Mouse (Mus musculus) hindbrain, postnatal 0 days (tissue): Measurements from ENCODE around the gene Khdrbs1. TPM values are rescaled to one million over a fixed set of nuclear protein-coding genes. Genes with fewer than 3 reads are reported as not detected.

Experiments used
- ATAC-seq: fragments of 200-750 bp; cut with Nextera tagmentation; 2 replicates; pipeline ENCODE4 v1.8.0; 2017; ENCODE audit warnings: mild to moderate bottlenecking, moderate TSS enrichment, moderate library complexity
- DNase-seq: peaks from one replicate; pipeline ENCODE4 v3.0.0-alpha.2; 2015; ENCODE audit warnings: low spot score
- H3K27ac ChIP-seq: fragments of 300-500 bp; sonication (generic); 2 replicates; pipeline ENCODE4 v1.5.1; 2014; ENCODE audit warnings: mild to moderate bottlenecking
- H3K27me3 ChIP-seq: fragments of 300-500 bp; sonication (generic); 2 replicates; pipeline ENCODE4 v1.6.1; 2014; ENCODE audit warnings: low read length, mixed read lengths; ENCODE audit not compliant: insufficient read depth
- H3K36me3 ChIP-seq: fragments of 300-500 bp; sonication (generic); 2 replicates; pipeline ENCODE4 v1.6.1; 2014; ENCODE audit warnings: low read length, mixed read lengths; ENCODE audit not compliant: insufficient read depth
- H3K4me1 ChIP-seq: fragments of 300-500 bp; sonication (generic); 2 replicates; pipeline ENCODE4 v1.6.1; 2014; ENCODE audit warnings: antibody characterized with exemption, low read length, mixed read lengths; ENCODE audit not compliant: insufficient read depth
- H3K4me2 ChIP-seq: fragments of 300-500 bp; sonication (generic); 2 replicates; pipeline ENCODE4 v1.6.1; 2014; ENCODE audit warnings: low read depth, mild to moderate bottlenecking, low read length, moderate library complexity, mixed read lengths
- H3K4me3 ChIP-seq: fragments of 300-500 bp; sonication (generic); 2 replicates; pipeline ENCODE4 v1.5.1; 2014; ENCODE audit warnings: low read length
- H3K9ac ChIP-seq: fragments of 300-500 bp; sonication (generic); replicated peaks from 2 replicates; pipeline ENCODE4 v1.6.1; 2014; ENCODE audit warnings: mild to moderate bottlenecking, low read length, moderate library complexity, mixed read lengths
- H3K9me3 ChIP-seq: fragments of 300-500 bp; sonication (generic); 2 replicates; pipeline ENCODE4 v1.6.1; 2016; ENCODE audit warnings: low read length, mixed read lengths
- CTCF ChIP-seq: IDR thresholded peaks from 2 replicates; pipeline ENCODE4 v1.5.1; 2016; ENCODE audit warnings: antibody characterized with exemption, control low read depth, low read depth
- WGBS: fragments of 180-500 bp; shearing (Covaris S2); extraction: QIAGEN DNeasy Blood & Tissue Kit; methylation state at CpG from one replicate; pipeline ENCODE4 v1.1.7; 2014; 5-methylcytosine and 5-hydroxymethylcytosine counted together
- polyA plus RNA-seq: library from polyadenylated mRNA; unstranded; fragments of >200 nt; fragmentation: Nextera tagmentation; extraction: Ambion mirVana; gene quantifications from 2 replicates; pipeline ENCODE4 v1.2.1, GENCODE M21; 2015
- total RNA-seq: library from RNA; depleted of rRNA; stranded (reverse); fragments of >200 nt; gene quantifications from 2 replicates; pipeline ENCODE4 v1.2.3, GENCODE M21; 2014; rRNA removed

The Khdrbs1 gene
- 75.1 and 86.2 TPM in 2 replicates for total RNA-seq
- polyA plus RNA-seq, result 85.7 and 86.5 TPM in 2 replicates

DNA sequence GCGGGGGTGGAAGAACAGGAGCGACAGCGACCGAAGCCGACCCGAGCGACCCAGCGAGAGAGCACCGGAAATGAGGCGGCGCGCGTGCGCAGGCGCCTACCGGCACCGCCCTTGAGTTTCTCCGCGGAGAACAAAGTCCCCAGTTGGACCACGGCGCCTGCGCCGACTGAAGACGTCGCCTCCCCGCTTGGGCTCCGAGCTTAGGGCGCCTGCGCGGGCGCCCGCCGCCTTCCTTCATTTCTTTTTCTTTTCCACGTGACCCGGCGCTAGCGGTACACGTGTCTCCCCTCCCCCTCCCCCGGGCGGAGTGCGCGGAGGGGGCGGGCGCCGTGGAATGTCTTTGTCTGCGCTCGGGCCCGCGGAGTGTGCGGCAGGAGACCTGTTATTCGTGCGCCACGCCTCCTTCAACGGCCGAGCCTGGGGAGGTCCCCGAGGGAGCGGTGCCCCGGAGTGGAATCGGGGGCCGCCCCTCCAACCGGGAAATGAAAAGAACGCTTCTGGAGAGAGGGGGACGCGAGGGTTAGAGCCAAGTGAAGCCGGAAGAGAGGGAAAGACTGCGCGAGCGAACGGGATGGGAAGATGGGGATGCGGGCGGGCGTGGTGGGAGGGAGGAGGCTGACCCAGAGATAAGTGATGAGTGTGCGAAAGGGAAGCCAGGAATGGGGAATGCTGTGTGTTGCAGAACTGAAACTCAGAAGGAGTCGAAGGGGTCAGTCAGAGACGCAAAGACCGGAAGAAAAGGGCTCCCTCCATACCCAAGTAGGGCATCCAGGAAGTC, at the start of gene Khdrbs1:
TSS of gene Khdrbs1 (minus strand) at position 72 of the 778 bp plus-strand sequence.
- peak; percentile 100 for DNase-seq
- H3K9me3 ChIP-seq, result no peaks in the 10 kb centered on the region
- H3K9ac ChIP-seq, result peak within 1 kb of the TSS; percentile 99
- H3K4me2 ChIP-seq, result peak within 1 kb of the TSS; percentile 84
- peak within 1 kb of the TSS; percentile 97 for H3K4me3 ChIP-seq
- peaks cover 6% of the 10 kb centered on the region; the same call in 1 of the 2 replicates for H3K4me1 ChIP-seq
- no peaks in the 10 kb centered on the region for H3K36me3 ChIP-seq
- ATAC-seq, result peak; percentile 96
- H3K27me3 ChIP-seq, result no peaks in the 10 kb centered on the region
- H3K27ac ChIP-seq, result peak within 1 kb of the TSS; percentile 99
- no peak for TF ChIP-seq CTCF
- WGBS, result under 1% methylated on average over 74 of the region's 76 CpGs

DNA sequence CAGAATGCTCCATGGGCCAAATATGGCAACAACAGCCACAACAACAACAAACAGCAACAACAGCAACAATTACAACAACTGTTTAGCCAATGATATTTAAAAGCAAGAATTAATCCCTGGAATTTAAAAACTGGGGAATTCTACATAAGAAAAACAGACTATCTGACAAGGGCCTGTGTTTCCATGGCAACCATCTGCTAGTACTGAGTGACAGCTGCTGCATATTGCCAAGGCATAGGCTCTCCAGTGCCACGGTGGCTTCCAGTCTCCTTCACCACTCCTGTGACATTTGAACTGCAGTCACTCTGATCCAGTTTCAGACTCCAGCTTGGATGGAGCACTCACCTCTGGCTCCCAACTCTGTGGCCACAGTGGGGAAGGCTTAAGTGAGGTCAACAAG, 49.3 kb upstream of the Khdrbs1 start:
- no peak for TF ChIP-seq CTCF
- H3K36me3 ChIP-seq, result no peaks in the 10 kb centered on the region
- ATAC-seq (no peak), DNase-seq (peak; percentile 72)
- 0 out of 2 replicates have a peak overlapping the region, but pooled peaks have one; percentile 27 for H3K27ac ChIP-seq
- no peaks in the 10 kb centered on the region for H3K27me3 ChIP-seq
- H3K9me3 ChIP-seq, result no peaks in the 10 kb centered on the region
- H3K4me2 ChIP-seq, result no peak overlapping the region
- no peak overlapping the region for H3K9ac ChIP-seq
- peaks cover 9% of the 10 kb centered on the region; the same call in 1 of the 2 replicates for H3K4me1 ChIP-seq
- WGBS, result 6% methylated on average over 1 of the region's 1 CpGs
- H3K4me3 ChIP-seq, result no peak overlapping the region

DNA sequence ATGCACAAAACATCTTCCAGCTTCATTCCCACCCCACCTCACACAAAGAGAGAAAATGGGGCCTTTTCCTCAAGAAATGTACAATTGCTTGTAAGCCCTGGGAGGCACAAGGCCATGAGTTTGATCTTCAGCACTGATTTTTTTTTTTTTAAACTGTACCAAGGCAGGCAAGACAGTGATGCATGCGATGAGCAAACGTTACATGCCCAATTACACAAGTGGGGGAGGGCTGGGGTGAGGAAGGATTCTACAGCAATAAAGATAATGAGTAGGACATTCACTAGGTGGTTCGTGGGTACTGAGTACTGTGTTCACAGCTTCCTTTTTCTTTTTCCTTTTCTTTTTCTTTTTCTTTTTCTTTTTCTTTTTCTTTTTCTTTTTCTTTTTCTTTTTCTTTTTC, 48.4 kb upstream of the Khdrbs1 start:
- Histone ChIP-seq H3K27me3 (no peaks in the 10 kb centered on the region), H3K9ac (no peak overlapping the region), H3K27ac (no peak overlapping the region), H3K9me3 (no peaks in the 10 kb centered on the region), H3K4me2 (no peak overlapping the region), H3K4me1 (peaks cover 5% of the 10 kb centered on the region; the same call in 1 of the 2 replicates), H3K4me3 (no peak overlapping the region), H3K36me3 (no peaks in the 10 kb centered on the region)
- TF ChIP-seq CTCF, result no peak
- no peak for ATAC-seq
- WGBS, result 56% methylated on average over 3 of the region's 3 CpGs
- no peak for DNase-seq

DNA sequence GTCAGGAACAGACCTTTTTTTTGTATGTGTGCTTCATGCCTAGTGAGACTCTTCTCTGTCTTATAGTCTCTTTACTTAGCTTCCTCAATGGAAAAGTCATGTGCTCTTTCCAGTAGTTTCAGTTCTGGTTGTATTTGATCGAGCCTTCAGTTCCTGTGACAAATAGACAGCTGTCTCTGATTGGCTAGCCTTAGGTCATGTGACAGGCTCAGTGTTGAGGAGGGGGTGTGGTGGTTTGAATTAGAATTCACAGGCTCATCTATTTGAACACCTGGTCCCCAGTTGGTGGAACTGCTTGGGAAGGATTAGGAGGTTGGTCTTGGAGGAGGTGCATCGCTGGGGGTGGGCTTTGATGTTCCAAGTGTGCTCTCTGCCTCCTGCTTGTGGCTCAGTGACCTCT, 47.5 kb upstream of the Khdrbs1 start:
- ATAC-seq, result no peak
- no peak overlapping the region for H3K9ac ChIP-seq
- WGBS, result 86% methylated on average over 2 of the region's 2 CpGs
- no peaks in the 10 kb centered on the region for H3K27me3 ChIP-seq
- DNase-seq, result no peak
- 0 out of 2 replicates have a peak, but pooled peaks cover 3% of the 10 kb centered on the region for H3K4me1 ChIP-seq
- H3K9me3 ChIP-seq, result no peaks in the 10 kb centered on the region
- no peak for TF ChIP-seq CTCF
- no peak overlapping the region for H3K4me2 ChIP-seq
- H3K36me3 ChIP-seq, result no peaks in the 10 kb centered on the region
- H3K4me3 ChIP-seq, result no peak overlapping the region
- H3K27ac ChIP-seq, result no peak overlapping the region

DNA sequence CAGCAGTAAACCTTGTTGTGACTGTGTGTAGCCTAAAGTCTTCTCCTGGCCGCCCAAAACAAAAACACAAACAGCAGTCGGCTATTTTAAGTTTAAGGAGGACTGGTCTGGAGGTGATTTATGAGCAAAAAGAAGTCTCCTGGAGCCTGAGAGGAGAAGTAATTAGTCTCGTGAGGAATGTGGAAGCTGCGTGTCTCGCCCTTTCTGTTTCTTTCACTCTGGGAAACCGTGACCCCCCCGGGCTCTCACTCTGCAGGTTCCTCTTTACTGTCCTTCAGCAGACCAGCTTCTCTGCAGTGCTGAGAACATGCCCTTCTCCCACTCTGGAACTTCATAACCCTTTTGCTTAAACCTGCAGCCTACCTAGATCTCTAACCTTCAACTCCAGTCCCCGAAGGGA, 46.6 kb upstream of the Khdrbs1 start:
- H3K9ac ChIP-seq, result no peak overlapping the region
- no peak overlapping the region for H3K4me2 ChIP-seq
- no peak overlapping the region for H3K27ac ChIP-seq
- DNase-seq (no peak), ATAC-seq (no peak)
- no peaks in the 10 kb centered on the region for H3K36me3 ChIP-seq
- no peak for TF ChIP-seq CTCF
- no peak overlapping the region for H3K4me3 ChIP-seq
- 80% methylated on average over 8 of the region's 8 CpGs for WGBS
- H3K4me1 ChIP-seq, result 0 out of 2 replicates have a peak, but pooled peaks cover 3% of the 10 kb centered on the region
- no peaks in the 10 kb centered on the region for H3K9me3 ChIP-seq
- H3K27me3 ChIP-seq, result no peaks in the 10 kb centered on the region

DNA sequence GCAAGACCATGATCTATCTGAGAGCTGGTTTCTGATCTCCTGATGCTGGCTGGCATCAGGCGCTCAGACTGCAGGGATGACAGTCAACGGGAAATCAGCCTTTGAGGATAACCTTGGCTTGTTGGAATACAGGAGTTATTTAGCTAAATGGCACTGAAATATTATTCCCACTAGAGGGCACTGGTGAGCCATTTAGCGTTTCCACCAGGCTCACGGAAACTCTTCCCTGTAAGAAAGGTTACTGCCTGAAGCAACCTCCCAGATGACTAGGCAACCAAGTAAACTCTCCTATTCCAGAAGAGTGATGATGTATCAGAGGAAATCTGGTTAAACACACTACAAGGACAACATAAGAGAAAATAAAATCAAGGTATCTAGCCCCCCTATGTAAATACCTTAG, 43.1 kb upstream of the Khdrbs1 start:
- Histone ChIP-seq H3K36me3 (no peaks in the 10 kb centered on the region), H3K9me3 (no peaks in the 10 kb centered on the region), H3K4me1 (peaks cover 9% of the 10 kb centered on the region; the same call in 1 of the 2 replicates), H3K4me3 (no peak overlapping the region), H3K27me3 (no peaks in the 10 kb centered on the region), H3K27ac (no peak overlapping the region), H3K4me2 (no peak overlapping the region), H3K9ac (no peak overlapping the region)
- TF ChIP-seq CTCF, result peak; percentile 90
- peak; percentile 27; the same call in 1 of the 2 replicates for ATAC-seq
- WGBS, result 1% methylated on average over 4 of the region's 4 CpGs
- peak; percentile 95 for DNase-seq

DNA sequence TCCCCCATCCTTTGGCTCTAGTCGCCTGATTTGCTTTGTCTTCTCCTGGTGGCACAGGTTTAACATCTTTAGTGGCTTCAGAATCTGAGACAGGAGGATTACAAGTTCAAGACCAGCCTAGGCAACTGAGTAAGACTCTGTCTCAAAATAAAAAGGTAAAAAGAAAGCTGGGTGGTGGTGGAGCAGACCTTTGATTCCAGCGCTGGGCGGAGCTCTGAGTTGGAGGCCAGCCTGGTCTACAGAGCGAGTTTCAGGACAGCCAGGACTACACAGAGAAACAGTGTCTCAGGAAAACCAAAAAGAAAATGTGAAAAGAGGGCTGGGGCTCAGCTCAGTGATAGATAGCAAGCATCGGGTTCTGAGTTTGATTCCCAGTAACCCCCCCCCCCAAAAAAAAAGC, 41.4 kb upstream of the Khdrbs1 start:
- Histone ChIP-seq H3K4me3 (no peak overlapping the region), H3K27ac (no peak overlapping the region), H3K4me1 (peaks cover 9% of the 10 kb centered on the region; the same call in 1 of the 2 replicates), H3K4me2 (no peak overlapping the region), H3K36me3 (no peaks in the 10 kb centered on the region), H3K9ac (no peak overlapping the region), H3K27me3 (no peaks in the 10 kb centered on the region), H3K9me3 (no peaks in the 10 kb centered on the region)
- ATAC-seq (no peak), DNase-seq (no peak)
- no peak for TF ChIP-seq CTCF
- 79% methylated on average over 5 of the region's 5 CpGs for WGBS
